Mouse (Mus musculus) liver, embryonic 16.5 days (tissue): ENCODE results near the gene Oaf. TPM values are rescaled to one million over a fixed set of nuclear protein-coding genes. Genes with fewer than 3 reads are reported as not detected.

ENCODE experiments used
- ATAC-seq: fragments of 200-750 bp; cut with Nextera tagmentation; 2 replicates; pipeline ENCODE4 v1.8.0; 2017; ENCODE audit warnings: low read depth, mild to moderate bottlenecking, moderate number of reproducible peaks, moderate library complexity
- H3K27ac ChIP-seq: fragments of 300-500 bp; sonication (generic); 2 replicates; pipeline ENCODE4 v1.5.1; 2014; ENCODE audit warnings: mild to moderate bottlenecking, low read length
- H3K27me3 ChIP-seq: fragments of 300-500 bp; sonication (generic); 2 replicates; pipeline ENCODE4 v1.6.1; 2014; ENCODE audit warnings: low read depth, low read length, mixed read lengths; ENCODE audit not compliant: control insufficient read depth, insufficient read depth
- H3K36me3 ChIP-seq: fragments of 300-500 bp; sonication (generic); 2 replicates; pipeline ENCODE4 v1.6.1; 2014; ENCODE audit warnings: mild to moderate bottlenecking; ENCODE audit not compliant: control insufficient read depth, insufficient read depth
- H3K4me1 ChIP-seq: fragments of 300-500 bp; sonication (generic); 2 replicates; pipeline ENCODE4 v1.6.1; 2014; ENCODE audit warnings: low read depth, low read length, mixed read lengths; ENCODE audit not compliant: control insufficient read depth
- H3K4me2 ChIP-seq: fragments of 300-500 bp; sonication (generic); 2 replicates; pipeline ENCODE4 v1.6.1; 2014; ENCODE audit warnings: low read depth, low read length, mixed read lengths
- H3K4me3 ChIP-seq: fragments of 300-500 bp; sonication (generic); 2 replicates; pipeline ENCODE4 v1.5.1; 2014; ENCODE audit warnings: low read depth, mild to moderate bottlenecking, low read length
- H3K9ac ChIP-seq: fragments of 300-500 bp; sonication (generic); 2 replicates; pipeline ENCODE4 v1.6.1; 2014; ENCODE audit warnings: low read depth, low read length
- H3K9me3 ChIP-seq: fragments of 300-500 bp; sonication (generic); replicated peaks from 2 replicates; pipeline ENCODE4 v1.6.1; 2016; ENCODE audit warnings: low read length; ENCODE audit not compliant: control insufficient read depth
- WGBS: fragments of 180-500 bp; shearing (Covaris S2); extraction: QIAGEN DNeasy Blood & Tissue Kit; methylation state at CpG from one replicate; pipeline ENCODE4 v1.1.7; 2014; ENCODE audit not compliant: insufficient replicate concordance; 5-methylcytosine and 5-hydroxymethylcytosine counted together
- polyA plus RNA-seq: library from polyadenylated mRNA; unstranded; fragments of >200 nt; fragmentation: Nextera tagmentation; extraction: Ambion mirVana; gene quantifications from 2 replicates; pipeline ENCODE4 v1.2.1, GENCODE M21; 2015

Gene Oaf
- polyA plus RNA-seq, 1 experiment from 2014 or later: 29.0 TPM

DNA sequence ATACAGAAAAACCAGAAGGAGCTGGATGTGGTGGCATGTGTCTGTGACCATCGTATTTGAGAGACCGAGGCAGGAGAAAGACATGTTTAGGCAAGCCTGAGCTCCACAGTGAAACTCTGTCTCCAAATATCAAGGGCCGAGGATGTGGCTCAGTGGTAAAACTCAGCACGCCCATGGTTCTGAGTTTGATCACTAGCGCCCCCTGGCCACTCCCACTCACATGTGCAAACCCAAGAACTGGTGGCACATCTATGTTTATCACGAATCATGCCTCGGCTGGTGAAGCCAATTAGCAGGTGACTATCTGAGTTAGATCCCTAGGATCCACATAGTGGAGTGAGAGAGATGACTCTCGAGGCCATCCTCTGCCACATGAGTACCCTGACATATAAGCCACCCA lies 27.6 kb upstream of the Oaf start:
- ATAC-seq: no peak

DNA sequence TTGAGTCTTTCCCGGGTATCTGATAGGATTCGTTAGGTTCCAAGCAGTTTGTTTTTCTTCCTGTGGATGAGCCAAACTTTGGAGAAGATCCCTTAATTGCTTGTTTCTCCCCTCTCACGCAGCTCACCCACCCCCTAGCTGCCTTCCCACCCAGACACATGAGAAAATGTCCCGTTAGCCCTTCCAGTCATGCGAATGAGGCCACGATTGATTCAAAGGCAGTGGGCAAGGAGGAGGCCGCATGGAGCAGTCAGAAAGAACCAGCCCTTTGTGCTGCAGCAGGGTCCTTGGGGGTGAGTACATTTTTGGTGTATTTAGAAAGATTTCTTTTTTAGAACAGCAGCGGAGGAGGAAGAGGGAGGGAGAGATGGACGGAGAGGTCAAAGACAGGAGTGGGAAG lies 25.5 kb upstream of the Oaf start:
- Histone ChIP-seq H3K4me2 (no peak overlapping the region), H3K36me3 (no peaks in the 10 kb centered on the region), H3K27me3 (peaks cover 12% of the 10 kb centered on the region), H3K9ac (no peak overlapping the region), H3K4me3 (no peak overlapping the region), H3K9me3 (no peaks in the 10 kb centered on the region), H3K4me1 (peaks cover 16% of the 10 kb centered on the region), H3K27ac (no peak overlapping the region)
- WGBS: 63% methylated on average over 9 of the region's 9 CpGs
- ATAC-seq: no peak

More for the DNA sequence above, 27.6 kb upstream of the Oaf start:
- no peak overlapping the region for H3K4me2 ChIP-seq
- no peak overlapping the region for H3K9ac ChIP-seq
- H3K4me1 ChIP-seq: peaks cover 4% of the 10 kb centered on the region
- H3K36me3 ChIP-seq: no peaks in the 10 kb centered on the region
- H3K4me3 ChIP-seq: no peak overlapping the region
- WGBS: 34% methylated on average over 8 of the region's 8 CpGs
- H3K27ac ChIP-seq: no peak overlapping the region
- peaks cover 34% of the 10 kb centered on the region for H3K27me3 ChIP-seq
- H3K9me3 ChIP-seq: no peaks in the 10 kb centered on the region

DNA sequence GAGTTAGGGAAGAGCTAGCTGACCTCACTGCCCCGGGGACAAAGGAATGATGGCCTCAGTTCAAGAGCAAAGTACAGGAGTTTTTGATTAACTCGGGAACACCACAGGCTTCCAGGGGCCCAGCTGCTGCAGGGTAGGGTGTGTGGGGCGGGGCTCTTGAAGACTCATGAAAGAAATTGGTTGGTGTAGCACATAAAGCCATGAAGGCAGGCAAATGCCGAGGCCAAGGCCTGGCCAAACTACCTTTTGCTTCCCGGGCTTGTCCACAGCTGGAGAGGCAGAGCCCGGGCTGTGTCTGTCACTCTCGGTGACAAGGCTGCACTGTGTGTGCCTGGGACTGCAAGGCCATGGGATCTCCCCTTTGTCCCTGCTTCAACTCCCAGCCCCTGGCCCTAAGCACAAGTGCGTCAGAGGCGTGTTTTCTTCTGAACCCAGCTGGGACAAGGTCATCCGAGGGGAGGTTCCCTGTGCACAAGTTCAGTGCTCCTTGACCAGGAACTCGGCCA lies 24.3 kb upstream of the Oaf start:
- 45% methylated on average over 11 of the region's 11 CpGs for WGBS
- H3K4me3 ChIP-seq: no peak overlapping the region
- peak; percentile 83 for ATAC-seq
- H3K4me2 ChIP-seq: peak overlapping the region; percentile 18; the same call in 1 of the 2 replicates
- H3K36me3 ChIP-seq: no peaks in the 10 kb centered on the region
- H3K4me1 ChIP-seq: peaks cover 16% of the 10 kb centered on the region
- no peak overlapping the region for H3K9ac ChIP-seq
- H3K27ac ChIP-seq: peak overlapping the region; percentile 85
- peaks cover under 1% of the 10 kb centered on the region; the same call in 1 of the 2 replicates for H3K27me3 ChIP-seq
- H3K9me3 ChIP-seq: no peaks in the 10 kb centered on the region

GRCm38 (mm10) chr9:43262811-43263550 lies 23.3 kb upstream of the Oaf start:
- WGBS: 67% methylated on average over 9 of the region's 9 CpGs
- Histone ChIP-seq H3K4me1 (peaks cover 16% of the 10 kb centered on the region), H3K27ac (peak overlapping the region; percentile 70), H3K9me3 (no peaks in the 10 kb centered on the region), H3K9ac (no peak overlapping the region), H3K36me3 (no peaks in the 10 kb centered on the region), H3K27me3 (no peaks in the 10 kb centered on the region), H3K4me3 (no peak overlapping the region), H3K4me2 (no peak overlapping the region)
- ATAC-seq: no peak

DNA sequence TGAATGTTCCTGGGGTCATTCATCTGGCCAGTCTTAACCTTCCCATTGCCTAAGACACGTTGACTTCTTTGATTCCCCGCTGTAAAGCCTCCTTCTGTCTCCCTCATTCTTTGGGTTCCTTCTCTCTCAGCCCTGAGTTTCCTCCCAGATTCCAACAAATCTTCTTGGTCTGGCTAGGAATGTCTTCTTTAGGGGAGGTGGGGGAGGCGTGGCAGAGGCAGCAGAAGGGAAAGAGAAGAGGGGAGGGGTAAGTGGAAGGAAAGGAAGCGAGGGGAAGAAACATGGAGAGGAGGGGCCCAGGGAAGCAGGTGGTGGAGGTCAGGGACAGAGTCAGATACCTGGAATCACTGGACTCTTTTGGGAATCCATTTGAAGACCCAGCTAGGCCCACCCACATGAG lies 22.7 kb upstream of the Oaf start:
- no peaks in the 10 kb centered on the region for H3K27me3 ChIP-seq
- WGBS: 61% methylated on average over 4 of the region's 4 CpGs
- H3K4me3 ChIP-seq: no peak overlapping the region
- no peak overlapping the region for H3K9ac ChIP-seq
- H3K27ac ChIP-seq: no peak overlapping the region
- peaks cover 16% of the 10 kb centered on the region for H3K4me1 ChIP-seq
- no peak overlapping the region for H3K4me2 ChIP-seq
- H3K9me3 ChIP-seq: no peaks in the 10 kb centered on the region
- no peaks in the 10 kb centered on the region for H3K36me3 ChIP-seq
- ATAC-seq: no peak

- H3K4me1 ChIP-seq: peaks cover 17% of the 10 kb centered on the region
- H3K27me3 ChIP-seq: no peaks in the 10 kb centered on the region
- peak; percentile 22; the same call in 1 of the 2 replicates for ATAC-seq
- peak overlapping the region; percentile 31 for H3K27ac ChIP-seq
- H3K4me2 ChIP-seq: no peak overlapping the region
- no peak overlapping the region for H3K9ac ChIP-seq
- 31% methylated on average over 2 of the region's 2 CpGs for WGBS
- H3K4me3 ChIP-seq: no peak overlapping the region
- H3K9me3 ChIP-seq: no peaks in the 10 kb centered on the region
- no peaks in the 10 kb centered on the region for H3K36me3 ChIP-seq
These were observed 22.2 kb upstream of the Oaf start for GRCm38 (mm10) chr9:43261941-43262340.

- WGBS: 68% methylated on average over 4 of the region's 4 CpGs
- Histone ChIP-seq H3K27me3 (no peaks in the 10 kb centered on the region), H3K4me3 (no peak overlapping the region), H3K36me3 (no peaks in the 10 kb centered on the region), H3K4me2 (no peak overlapping the region), H3K9ac (no peak overlapping the region), H3K9me3 (no peaks in the 10 kb centered on the region), H3K27ac (peak overlapping the region; percentile 31), H3K4me1 (peaks cover 20% of the 10 kb centered on the region)
- ATAC-seq: no peak
These were observed 21.6 kb upstream of the Oaf start for GRCm38 (mm10) chr9:43261124-43261907.

DNA sequence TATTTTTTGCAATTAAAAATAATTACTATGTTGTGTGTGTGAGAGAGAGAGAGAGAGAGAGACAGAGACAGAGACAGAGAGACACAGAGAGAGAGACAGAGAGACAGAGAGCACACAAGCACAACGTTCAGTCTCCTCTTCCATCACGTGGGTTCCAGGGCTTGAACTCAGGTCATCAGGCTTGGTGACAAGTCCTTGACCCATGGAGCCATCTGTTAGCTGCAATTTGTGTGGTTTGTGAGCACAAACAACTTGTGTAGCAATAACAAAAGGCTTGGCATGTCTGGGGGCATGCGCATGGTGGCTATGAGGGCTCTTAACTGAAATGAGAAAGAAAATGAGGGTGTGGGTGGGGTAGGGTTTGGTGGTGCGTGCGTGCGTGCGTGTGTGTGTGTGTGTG lies 20.9 kb upstream of the Oaf start:
- H3K9ac ChIP-seq: no peak overlapping the region
- no peak for ATAC-seq
- H3K4me2 ChIP-seq: no peak overlapping the region
- no peak overlapping the region for H3K4me3 ChIP-seq
- H3K4me1 ChIP-seq: peaks cover 20% of the 10 kb centered on the region
- no peaks in the 10 kb centered on the region for H3K36me3 ChIP-seq
- no peaks in the 10 kb centered on the region for H3K27me3 ChIP-seq
- 58% methylated on average over 7 of the region's 7 CpGs for WGBS
- H3K27ac ChIP-seq: no peak overlapping the region
- no peaks in the 10 kb centered on the region for H3K9me3 ChIP-seq

DNA sequence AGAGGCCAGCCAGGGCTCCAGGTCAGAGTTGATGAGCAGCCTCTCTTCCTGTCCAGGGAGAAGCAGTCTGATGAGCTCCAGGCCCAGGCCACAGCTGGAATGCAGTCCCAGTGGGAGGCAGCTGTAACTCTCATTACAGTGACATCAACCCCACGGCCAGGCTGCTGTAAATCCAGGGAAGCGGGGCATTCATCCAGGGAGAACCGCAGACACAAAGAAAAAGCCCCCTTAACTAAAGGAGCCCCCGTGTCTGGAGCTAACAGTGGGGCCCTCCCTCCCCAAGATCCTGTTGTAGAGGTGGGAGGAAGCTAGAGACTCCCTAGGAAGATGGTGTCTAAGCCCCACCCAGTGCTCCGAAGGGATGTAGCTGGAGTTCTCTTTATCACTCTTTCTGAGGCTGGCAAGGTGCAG lies 13.6 kb upstream of the Oaf start:
- Histone ChIP-seq H3K4me3 (no peak overlapping the region), H3K27me3 (no peaks in the 10 kb centered on the region), H3K9ac (no peak overlapping the region), H3K36me3 (no peaks in the 10 kb centered on the region), H3K4me1 (peaks cover 4% of the 10 kb centered on the region), H3K4me2 (no peak overlapping the region), H3K9me3 (no peaks in the 10 kb centered on the region), H3K27ac (no peak overlapping the region)
- WGBS: 56% methylated on average over 5 of the region's 5 CpGs
- no peak for ATAC-seq
